Mouse (Mus musculus) heart, adult 2 months (tissue): ENCODE measurements around the gene Serpina3c. TPM values are rescaled to one million over a fixed set of nuclear protein-coding genes. Genes with fewer than 3 reads are reported as not detected.

Source experiments
- DNase-seq, 2 experiments: peaks; one replicate each; pipeline ENCODE4 v3.0.0; 2021
- H3K27ac ChIP-seq: fragments of 200-600 bp; 2 replicates; pipeline ENCODE4 v1.8.1; 2022
- H3K27me3 ChIP-seq: fragments of 200-500 bp; 2 replicates; pipeline ENCODE4 v1.6.1; 2012; ENCODE audit warnings: mild to moderate bottlenecking, low read length, inconsistent platforms, mixed read lengths; ENCODE audit not compliant: control insufficient read depth, insufficient read depth
- H3K36me3 ChIP-seq: fragments of 200-500 bp; 2 replicates; pipeline ENCODE4 v1.6.1; 2012; ENCODE audit warnings: low read length, inconsistent platforms; ENCODE audit not compliant: control insufficient read depth, insufficient read depth
- H3K4me1 ChIP-seq: fragments of 200-500 bp; 2 replicates; pipeline ENCODE4 v1.6.1; 2011; ENCODE audit warnings: low read length; ENCODE audit not compliant: control insufficient read depth, insufficient read depth
- H3K4me3 ChIP-seq: fragments of 200-600 bp; 2 replicates; pipeline ENCODE4 v1.8.1; 2022
- H3K79me2 ChIP-seq: fragments of 200-500 bp; replicated peaks from 2 replicates; pipeline ENCODE4 v1.6.1; 2012; ENCODE audit warnings: mild to moderate bottlenecking, inconsistent platforms, low read length, moderate library complexity, mixed read lengths; ENCODE audit not compliant: control insufficient read depth, insufficient read depth
- H3K9ac ChIP-seq: fragments of 200-500 bp; 2 replicates; pipeline ENCODE4 v1.6.1; 2012; ENCODE audit warnings: low read depth, mild to moderate bottlenecking, control low read depth, inconsistent platforms, low read length, mixed read lengths
- CTCF ChIP-seq: fragments of 200-600 bp; IDR thresholded peaks from 2 replicates; pipeline ENCODE4 v1.8.1; 2022; ENCODE audit warnings: antibody characterized with exemption, mild to moderate bottlenecking, moderate library complexity
- EP300 ChIP-seq: fragments of 200-500 bp; IDR thresholded peaks from 2 replicates; pipeline ENCODE4 v1.6.1; 2011; ENCODE audit warnings: low read depth, low read length, control low read depth; ENCODE audit not compliant: insufficient read depth
- POLR2A ChIP-seq: fragments of 200-500 bp; IDR thresholded peaks from 2 replicates; pipeline ENCODE4 v1.6.1; 2011; ENCODE audit warnings: mild to moderate bottlenecking, low read depth, low read length, control low read depth; ENCODE audit not compliant: insufficient read depth
- WGBS: fragments of 180-500 bp; shearing (Covaris S2); methylation state at CpG from one replicate; pipeline ENCODE4 v1.1.7; 2018; 5-methylcytosine and 5-hydroxymethylcytosine counted together
- intact Hi-C: fragments of 180-260 bp; cut with DNase I; formaldehyde crosslinking; loops from one replicate; pipeline ENCODE4 v1.15.1; 2025
- polyA plus RNA-seq: library from polyadenylated mRNA; depleted of rRNA; stranded (reverse); fragments of >200 nt; gene quantifications from 2 replicates; pipeline ENCODE4 v1.2.3, GENCODE M21; 2012; rRNA removed
- total RNA-seq, 2 experiments: library from RNA; stranded (reverse); gene quantifications; 2 replicates each; pipeline ENCODE4 v1.2.3; 2021

Gene Serpina3c
- total and polyA plus RNA-seq, 3 experiments, result 0.45 to 1.5 (median 1.3) TPM

GRCm38 (mm10) chr12:104108507-104108906 is 45.2 kb downstream of the Serpina3c start:
- H3K9ac ChIP-seq, result no peak overlapping the region
- no peaks in the 10 kb centered on the region for H3K79me2 ChIP-seq
- no peaks in the 10 kb centered on the region for H3K27me3 ChIP-seq
- no peak for DNase-seq
- no peaks in the 10 kb centered on the region for H3K36me3 ChIP-seq
- no peak for TF ChIP-seq POLR2A
- no peak for TF ChIP-seq CTCF
- TF ChIP-seq EP300, result no peak
- intact Hi-C loops, result no loop called here
- H3K27ac ChIP-seq, result no peak overlapping the region
- no peaks in the 10 kb centered on the region for H3K4me1 ChIP-seq
- WGBS, result 71% methylated on average over 2 of the region's 2 CpGs
- no peak overlapping the region for H3K4me3 ChIP-seq

DNA sequence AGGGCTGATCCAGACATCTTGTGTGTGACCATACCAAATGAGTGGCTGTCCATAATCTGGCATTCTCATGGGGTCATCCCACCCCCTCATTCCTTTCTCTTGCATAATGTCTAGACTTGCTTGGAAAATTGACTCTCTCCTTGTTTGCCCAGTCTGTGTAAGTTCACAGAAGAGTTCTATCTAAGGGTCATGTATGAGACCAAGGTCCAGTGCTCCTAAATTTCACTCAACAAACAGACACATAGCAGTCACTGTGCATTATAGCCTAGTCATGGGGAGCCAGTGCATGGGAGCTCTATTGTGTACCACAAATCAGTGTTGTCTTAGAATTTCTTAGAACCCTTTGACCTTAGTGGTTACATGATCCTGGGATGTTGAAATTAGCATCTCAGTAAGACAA is 46.8 kb downstream of the Serpina3c start:
- intact Hi-C loops, result no loop called here
- no peaks in the 10 kb centered on the region for H3K27me3 ChIP-seq
- DNase-seq, result no peak
- H3K36me3 ChIP-seq, result no peaks in the 10 kb centered on the region
- TF ChIP-seq POLR2A, result no peak
- no peak for TF ChIP-seq CTCF
- no peak for TF ChIP-seq EP300
- H3K4me3 ChIP-seq, result no peak overlapping the region
- no peaks in the 10 kb centered on the region for H3K4me1 ChIP-seq
- H3K79me2 ChIP-seq, result no peaks in the 10 kb centered on the region
- H3K27ac ChIP-seq, result no peak overlapping the region
- H3K9ac ChIP-seq, result no peak overlapping the region

GRCm38 (mm10) chr12:104105847-104106246 is 47.8 kb downstream of the Serpina3c start:
- Histone ChIP-seq H3K4me3 (no peak overlapping the region), H3K9ac (no peak overlapping the region), H3K27me3 (no peaks in the 10 kb centered on the region), H3K79me2 (no peaks in the 10 kb centered on the region), H3K4me1 (no peaks in the 10 kb centered on the region), H3K36me3 (no peaks in the 10 kb centered on the region), H3K27ac (no peak overlapping the region)
- no peak for TF ChIP-seq POLR2A
- TF ChIP-seq EP300, result no peak
- TF ChIP-seq CTCF, result no peak
- DNase-seq, result no peak
- intact Hi-C loops, result no loop called here

DNA sequence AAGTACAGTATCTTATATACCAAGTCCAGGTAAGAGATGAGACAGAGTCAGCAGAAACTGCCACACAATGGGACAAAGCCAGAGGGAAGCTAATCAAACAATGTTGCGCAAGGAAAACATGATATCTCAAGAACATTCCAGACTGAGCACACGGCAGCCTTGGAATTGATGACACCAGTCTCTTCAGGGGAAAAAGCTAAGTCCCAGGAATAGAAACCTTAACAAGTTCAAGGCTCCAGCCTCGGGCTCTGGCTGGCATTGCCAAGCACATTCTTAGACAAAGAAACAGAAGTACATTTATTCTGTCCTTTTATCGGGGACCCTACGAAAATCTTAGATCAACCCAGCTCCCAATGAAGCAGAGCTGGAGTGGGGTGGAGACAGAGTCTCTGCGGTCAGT is 52.9 kb downstream of the Serpina3c start, which contains the start of gene Serpina5:
TSS of gene Serpina5 (plus strand) at position 346 of the 400 bp plus-strand sequence.
- H3K36me3 ChIP-seq, result no peaks in the 10 kb centered on the region
- no peaks in the 10 kb centered on the region for H3K27me3 ChIP-seq
- H3K9ac ChIP-seq, result no peak within 1 kb of the TSS
- DNase-seq, result no peak
- no peaks in the 10 kb centered on the region for H3K79me2 ChIP-seq
- H3K4me1 ChIP-seq, result no peaks in the 10 kb centered on the region
- no peak within 1 kb of the TSS for H3K27ac ChIP-seq
- intact Hi-C loops, result no loop called here
- no peak for TF ChIP-seq CTCF
- no peak for TF ChIP-seq POLR2A
- TF ChIP-seq EP300, result no peak
- no peak within 1 kb of the TSS for H3K4me3 ChIP-seq
- WGBS, result 75% methylated on average over 6 of the region's 6 CpGs

Other genes with a start within 250 kb of the Serpina3c start
- gene Serpina1c, start 249.0 kb downstream of the Serpina3c start, total RNA-seq, result not detected
- gene Serpina1c, start 249.0 kb downstream of the Serpina3c start, polyA plus RNA-seq, result 0.14 and 4.2 TPM in 2 replicates
- gene Serpina1e, start 194.9 kb downstream of the Serpina3c start, total RNA-seq, result under 1 TPM in 1 of 2 experiments, not detected in 1; 0.27 TPM
- 0.23 and 0.35 TPM in 2 replicates for gene Serpina1e, start 194.9 kb downstream of the Serpina3c start, polyA plus RNA-seq
- not detected for gene Serpina11, start 163.9 kb downstream of the Serpina3c start, total RNA-seq
- gene Serpina11, start 163.9 kb downstream of the Serpina3c start, polyA plus RNA-seq, result not detected in 2 replicates
- gene Serpina9, start 140.1 kb downstream of the Serpina3c start, total RNA-seq, result not detected
- 0.62 TPM in 1 of 2 replicates, not detected in the other for gene Serpina9, start 140.1 kb downstream of the Serpina3c start, polyA plus RNA-seq
- gene Serpina12, start 109.4 kb downstream of the Serpina3c start, total RNA-seq, result not detected
- gene Serpina12, start 109.4 kb downstream of the Serpina3c start, polyA plus RNA-seq, result not detected in 2 replicates
- gene Serpina5, start 52.8 kb downstream of the Serpina3c start, total RNA-seq, result not detected
- not detected in 2 replicates for gene Serpina5, start 52.8 kb downstream of the Serpina3c start, polyA plus RNA-seq
- not detected for gene Serpina3a, start 41.1 kb downstream of the Serpina3c start, total RNA-seq
- not detected in 2 replicates for gene Serpina3a, start 41.1 kb downstream of the Serpina3c start, polyA plus RNA-seq
- not detected for gene Serpina3b, start 25.9 kb downstream of the Serpina3c start, total RNA-seq
- 0.06 TPM in 1 of 2 replicates, not detected in the other for gene Serpina3b, start 25.9 kb downstream of the Serpina3c start, polyA plus RNA-seq
- under 1 TPM in 1 of 2 experiments, not detected in 1; 0.26 TPM for gene Serpina3f, start 60.7 kb upstream of the Serpina3c start, total RNA-seq
- gene Serpina3f, start 60.7 kb upstream of the Serpina3c start, polyA plus RNA-seq, result 0.04 TPM in 1 of 2 replicates, not detected in the other
- gene Serpina3g, start 82.4 kb upstream of the Serpina3c start, total RNA-seq, result 1 to 10 TPM; 1.1 to 1.6 TPM
- 0.59 and 2.0 TPM in 2 replicates for gene Serpina3g, start 82.4 kb upstream of the Serpina3c start, polyA plus RNA-seq
- gene Serpina3i, start 109.3 kb upstream of the Serpina3c start, total RNA-seq, result under 1 TPM in 1 of 2 experiments, not detected in 1; 0.94 TPM
- gene Serpina3i, start 109.3 kb upstream of the Serpina3c start, polyA plus RNA-seq, result 0.10 and 0.12 TPM in 2 replicates
- gene Serpina3j, start 160.7 kb upstream of the Serpina3c start, total RNA-seq, result not detected
- not detected in 2 replicates for gene Serpina3j, start 160.7 kb upstream of the Serpina3c start, polyA plus RNA-seq
- gene Serpina3k, start 184.6 kb upstream of the Serpina3c start, total RNA-seq, result under 1 TPM; 0.14 to 0.34 TPM
- 2.3 TPM in 1 of 2 replicates, not detected in the other for gene Serpina3k, start 184.6 kb upstream of the Serpina3c start, polyA plus RNA-seq
- not detected for gene Serpina3m, start 184.6 kb upstream of the Serpina3c start, total RNA-seq
- gene Serpina3m, start 184.6 kb upstream of the Serpina3c start, polyA plus RNA-seq, result 0.12 TPM in 1 of 2 replicates, not detected in the other